25 mouse cellular contexts compared by ENCODE assay signal in genomic region chr2:17973246-17973645, GRCm38 (mm10). TPM values are rescaled to one million over a fixed set of nuclear protein-coding genes. Genes with fewer than 3 reads are reported as not detected.
"Had no signal": no experiment of that assay in that cellular context is flagged by ENCODE, and none has a peak within 500 bp of the region (broad histone marks: within the 10 kb centered on the region; RNA-seq: fewer than 3 reads in every experiment).

No protein-coding gene starts in this region.

- H3K9me3 ChIP-seq: liver, embryonic 13.5 days; megakaryocyte, embryonic 14.5 days; midbrain, embryonic 12.5 days had no signal

- ATAC-seq: intestine, postnatal 0 days; midbrain, embryonic 16.5 days had no signal

- DNase-seq: kidney, adult 8-10 months; kidney, postnatal 10 days; kidney, postnatal 36 days; layer of hippocampus, postnatal 36 days; liver, embryonic 13.5 days; lung, adult 2 months; thymus, adult 18-20 months; thymus, postnatal 36 days had no signal

- H3K27ac ChIP-seq: left cerebral cortex, adult 2 months; liver, embryonic 13.5 days; midbrain, embryonic 12.5 days had no signal

- H3K27me3 ChIP-seq: liver, embryonic 13.5 days; megakaryocyte, embryonic 14.5 days; midbrain, embryonic 12.5 days had no signal

- H3K4me2 ChIP-seq: liver, embryonic 13.5 days; midbrain, embryonic 12.5 days had no signal

- H3K9ac ChIP-seq: liver, embryonic 13.5 days; midbrain, embryonic 12.5 days had no signal

- H3K4me3 ChIP-seq: left cerebral cortex, adult 2 months; liver, embryonic 13.5 days; megakaryocyte, embryonic 14.5 days; midbrain, embryonic 12.5 days; myocyte had no signal

- H3K36me3 ChIP-seq: liver, embryonic 13.5 days; midbrain, embryonic 12.5 days had no signal

- H3K4me1 ChIP-seq: liver, embryonic 13.5 days; megakaryocyte, embryonic 14.5 days had no signal

RNA-seq across cellular contexts. Expression of gene H2al2a, which starts 23.5 kb away (rescaled TPM):
- polyA plus RNA-seq: intestine, postnatal 0 days; limb, embryonic 11.5 days; limb, embryonic 14.5 days; liver, adult 2 months; liver, embryonic 13.5 days; liver, embryonic 16.5 days; lung, adult 2 months; lung, postnatal 0 days; midbrain, embryonic 12.5 days; midbrain, embryonic 16.5 days; myocyte; neural tube, embryonic 11.5 days; neural tube, embryonic 14.5 days; small intestine, adult 2 months; spleen, adult 2 months; stomach, embryonic 16.5 days; urinary bladder, adult 2 months had no signal
